Mouse (Mus musculus) stomach, postnatal 0 days (tissue): ENCODE data around the gene Rbm7.

Experiments
- CTCF ChIP-seq: IDR thresholded peaks from 2 replicates; pipeline ENCODE4 v1.5.1; 2016; ENCODE audit warnings: antibody characterized with exemption, low read depth, mild to moderate bottlenecking, moderate library complexity
- EP300 ChIP-seq: optimal IDR thresholded peaks from 2 replicates; pipeline ENCODE3; 2016; ENCODE audit warnings: antibody characterized with exemption

GRCm38 (mm10) chr9:48480411-48481213 lies 14.5 kb downstream of the Rbm7 start, which contains the start of gene Rexo2:
- TF ChIP-seq EP300, result no peak
- TF ChIP-seq CTCF, result no peak
